In genomic region chr6:94676840-94677239, GRCm38 (mm10) we compare ENCODE assay signal across 10 mouse cellular contexts. TPM values are rescaled to one million over a fixed set of nuclear protein-coding genes. Genes with fewer than 3 reads are reported as not detected.
A peak's percentile ranks its signal among the peaks of the same experiment; 100 is the strongest.
DNase-seq lines count a peak whose midpoint lies in the region; ATAC-seq and TF ChIP-seq lines count a peak whose summit lies in the region.
"Had no signal": no experiment of that assay in that cellular context is flagged by ENCODE, and none has a peak within 500 bp of the region (broad histone marks: within the 10 kb centered on the region; RNA-seq: fewer than 3 reads in every experiment).

No protein-coding gene starts in this region.

- H3ac ChIP-seq in myocyte (ENCODE audit: control insufficient read depth, insufficient read length), result no peak overlapping the region

- H3K27me3 ChIP-seq in heart, adult 2 months (ENCODE audit: control insufficient read depth, insufficient read depth, low read length), result no peaks in the 10 kb centered on the region
- no peaks in the 10 kb centered on the region for H3K27me3 ChIP-seq in kidney, postnatal 0 days (ENCODE audit: insufficient read depth, low read length)
- no peaks in the 10 kb centered on the region for H3K27me3 ChIP-seq in intestine, embryonic 16.5 days (replicated peaks; ENCODE audit: control insufficient read depth, insufficient read depth, low read length)
- no peaks in the 10 kb centered on the region for H3K27me3 ChIP-seq in myocyte (ENCODE audit: control insufficient read depth, insufficient read depth, insufficient read length)

- H3K4me1 ChIP-seq in heart, adult 2 months (ENCODE audit: control insufficient read depth, insufficient read depth, low read length), result peaks cover 8% of the 10 kb centered on the region
- H3K4me1 ChIP-seq in kidney, postnatal 0 days (replicated peaks; ENCODE audit: insufficient read depth, low read length), result peaks cover 27% of the 10 kb centered on the region
- H3K4me1 ChIP-seq in intestine, embryonic 16.5 days (ENCODE audit: control insufficient read depth, insufficient read depth, low read length), result peaks cover 76% of the 10 kb centered on the region

- no peak for TF ChIP-seq POLR2A in heart, adult 2 months (IDR thresholded peaks at IDR 0.05; ENCODE audit: insufficient read depth, low read depth, low read length)
- TF ChIP-seq POLR2A in myocyte (IDR thresholded peaks at IDR 0.05; ENCODE audit: insufficient read length, low read depth), result no peak

- ATAC-seq in kidney, postnatal 0 days (replicated peaks; ENCODE audit: low FRiP score, low read depth), result no peak
- peak; percentile 68 for ATAC-seq in intestine, embryonic 16.5 days
- ATAC-seq in inflammation-experienced regulatory T-cells, adult 6 months, result no peak

- H3K4me3 ChIP-seq in heart, adult 2 months, result no peak overlapping the region
- H3K4me3 ChIP-seq in kidney, postnatal 0 days (replicated peaks; ENCODE audit: low read depth, low read length), result no peak overlapping the region
- peak overlapping the region; percentile 11; the same call in 1 of the 2 replicates for H3K4me3 ChIP-seq in intestine, embryonic 16.5 days (ENCODE audit: low read length)
- no peak overlapping the region for H3K4me3 ChIP-seq in myocyte

- DNase-seq in heart, adult 2 months, result no peak
- DNase-seq in heart, postnatal 4 days, result no peak
- no peak for DNase-seq in kidney, postnatal 0 days (ENCODE audit: low spot score)
- DNase-seq in kidney, postnatal 36 days, result no peak
- no peak for DNase-seq in gastrocnemius, adult 8-10 months (ENCODE audit: low spot score in 2 of 2)
- DNase-seq: cerebellum, adult 9-10 months; kidney, postnatal 4 days had no signal

- no peak for TF ChIP-seq EP300 in heart, adult 2 months (IDR thresholded peaks at IDR 0.05; ENCODE audit: insufficient read depth, low read depth, low read length)

- no peaks in the 10 kb centered on the region; the same call in 1 of the 2 replicates for H3K79me2 ChIP-seq in heart, adult 2 months (replicated peaks; ENCODE audit: control insufficient read depth, insufficient read depth, low read length)
- peaks cover 51% of the 10 kb centered on the region for H3K79me2 ChIP-seq in myocyte (ENCODE audit: control insufficient read depth, insufficient read depth)

- H3K9me3 ChIP-seq in kidney, postnatal 0 days (replicated peaks; ENCODE audit: low read length), result no peaks in the 10 kb centered on the region
- no peaks in the 10 kb centered on the region for H3K9me3 ChIP-seq in intestine, embryonic 16.5 days (ENCODE audit: control insufficient read depth, low read length)

- WGBS in heart, adult 2 months, result 57% methylated on average over 3 of the region's 3 CpGs
- WGBS in kidney, postnatal 0 days, result 58% methylated on average over 3 of the region's 3 CpGs
- WGBS in intestine, embryonic 16.5 days, result 38% methylated on average over 3 of the region's 3 CpGs

- 0 out of 2 replicates have a peak overlapping the region, but pooled peaks have one; percentile 32 for H3K9ac ChIP-seq in heart, adult 2 months (ENCODE audit: low read depth, low read length)
- no peak overlapping the region for H3K9ac ChIP-seq in kidney, postnatal 0 days (ENCODE audit: low read depth, low read length)
- H3K9ac ChIP-seq in intestine, embryonic 16.5 days (ENCODE audit: low read depth, low read length), result no peak overlapping the region

- peak overlapping the region; percentile 34; the same call in 1 of the 2 replicates for H3K4me2 ChIP-seq in kidney, postnatal 0 days (ENCODE audit: low read length)
- H3K4me2 ChIP-seq in intestine, embryonic 16.5 days (ENCODE audit: low read depth, low read length), result peak overlapping the region; percentile 36
- H3K4me2 ChIP-seq in myocyte (ENCODE audit: low read depth), result peak overlapping the region; percentile 34

- TF ChIP-seq CTCF in heart, adult 2 months (IDR thresholded peaks at IDR 0.05), result no peak
- TF ChIP-seq CTCF in kidney, postnatal 0 days (IDR thresholded peaks at IDR 0.05; ENCODE audit: low read depth), result no peak

- no peaks in the 10 kb centered on the region for H3K36me3 ChIP-seq in heart, adult 2 months (ENCODE audit: control insufficient read depth, insufficient read depth, low read length)
- H3K36me3 ChIP-seq in kidney, postnatal 0 days (ENCODE audit: insufficient read depth, low read length), result no peaks in the 10 kb centered on the region
- H3K36me3 ChIP-seq in intestine, embryonic 16.5 days (ENCODE audit: control insufficient read depth, insufficient read depth, low read length), result no peaks in the 10 kb centered on the region
- H3K36me3 ChIP-seq in myocyte (ENCODE audit: control insufficient read depth, insufficient read depth), result no peaks in the 10 kb centered on the region

- intact Hi-C loops in heart, adult 2 months (cut with DNase I), result no loop called here

- H3K27ac ChIP-seq in heart, adult 2 months, result no peak overlapping the region
- H3K27ac ChIP-seq in kidney, postnatal 0 days, result no peak overlapping the region
- H3K27ac ChIP-seq in intestine, embryonic 16.5 days (ENCODE audit: low read length), result peak overlapping the region; percentile 67

TF ChIP-seq in myocyte, 11 proteins besides CTCF, POLR2A, EP300 and RAD21:
- TF ChIP-seq E2F4 (IDR thresholded peaks at IDR 0.05; ENCODE audit: insufficient read depth) (no peak), TCF12 (IDR thresholded peaks at IDR 0.05; ENCODE audit: insufficient read depth, poor library complexity, severe bottlenecking) (no peak), MAX (IDR thresholded peaks at IDR 0.05; ENCODE audit: low read depth) (no peak), CEBPB (IDR thresholded peaks at IDR 0.05; ENCODE audit: insufficient read depth, poor library complexity, severe bottlenecking) (no peak), POLR2AphosphoS2 (IDR thresholded peaks at IDR 0.05; ENCODE audit: insufficient read length, low read depth) (no peak), USF1 (IDR thresholded peaks at IDR 0.05; ENCODE audit: low read depth) (no peak), TCF3 (IDR thresholded peaks at IDR 0.05; ENCODE audit: insufficient read length, low read depth) (no peak), REST (IDR thresholded peaks at IDR 0.05; ENCODE audit: insufficient read depth, insufficient read length) (no peak), MYOD1 (IDR thresholded peaks at IDR 0.05; ENCODE audit: control insufficient read depth in 1 of 3, insufficient read length in 2 of 3, low read depth in 2 of 3) (no peak), SRF (IDR thresholded peaks at IDR 0.05; ENCODE audit: control insufficient read depth, insufficient read length, low read depth) (no peak), MYOG (IDR thresholded peaks at IDR 0.05; ENCODE audit: control insufficient read depth in 1 of 3, insufficient read depth in 1 of 3, insufficient read length in 2 of 3, low read depth in 2 of 3) (no peak)

RNA-seq across cellular contexts. Expression of gene Lrig1, which starts 23.1 kb away (rescaled TPM):
- 10 to 100 TPM; 30.4 to 32.7 TPM for total RNA-seq in heart, adult 2 months (2021)
- 23.3 and 35.5 TPM in 2 replicates for polyA plus RNA-seq in heart, adult 2 months (2012; rRNA removed)
- total RNA-seq in heart, postnatal 4 days (2021), result 10 to 100 TPM; 25.0 to 26.9 TPM
- 6.1 and 8.3 TPM in 2 replicates for polyA plus RNA-seq in kidney, postnatal 0 days (2015; fragmentation: Nextera tagmentation; extraction: Ambion mirVana)
- polyA plus RNA-seq in intestine, embryonic 16.5 days (2015; fragmentation: Nextera tagmentation; extraction: Ambion mirVana), result 11.8 and 14.7 TPM in 2 replicates
- 22.1 TPM for polyA plus RNA-seq in myocyte (2012; fragmentation: generic; extraction: Trizol)
- total RNA-seq in gastrocnemius, adult 8-10 months (2022), result 10 to 100 TPM; 43.8 to 49.3 (median 48.3) TPM
- polyA plus RNA-seq in inflammation-experienced regulatory T-cells, adult 6 months (2017; shearing (Covaris generic)), result 10 to 100 TPM in 2 of 3 experiments, 1 to 10 TPM in 1; 7.4 to 47.9 (median 44.0) TPM
